Mouse (Mus musculus): ENCODE measurements around the gene Wbp11.

The Wbp11 gene

DNA sequence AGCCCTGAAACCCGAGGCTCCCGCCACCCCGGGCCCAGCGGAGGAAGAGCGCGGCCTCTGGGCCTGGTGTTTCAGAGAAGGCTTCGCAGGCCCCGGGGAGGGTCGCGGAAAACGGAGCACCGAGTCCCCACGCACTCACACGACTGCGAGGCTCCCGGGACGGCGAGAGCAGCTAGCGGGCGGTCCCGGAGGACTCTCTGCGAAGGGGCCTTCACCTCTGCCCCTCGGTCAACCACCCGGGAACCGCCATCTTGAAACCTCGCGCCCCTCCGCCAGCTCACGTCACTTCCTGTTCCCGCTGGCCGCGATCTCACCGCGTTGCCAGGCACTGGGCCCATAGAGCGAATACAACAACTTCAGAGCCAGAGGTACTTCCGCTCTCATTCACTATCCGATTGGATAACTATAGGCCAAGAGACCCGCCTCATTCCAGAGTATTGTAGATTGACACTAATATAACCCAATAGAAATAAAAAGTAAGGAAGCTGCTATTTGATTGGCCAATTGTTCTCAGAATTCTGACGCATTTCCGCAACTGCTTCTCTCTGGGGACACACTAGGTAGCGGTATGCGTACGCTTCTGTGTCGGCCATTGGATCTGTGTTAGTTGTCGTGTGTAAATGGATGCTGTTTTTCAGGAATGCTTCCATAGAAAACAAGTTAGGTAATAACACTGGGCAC is at the start of gene Wbp11:
Gene Wbp11 (minus strand): TSS at position 353 of the 681 bp plus-strand sequence.
- peak; percentile 94 for DNase-seq

DNA sequence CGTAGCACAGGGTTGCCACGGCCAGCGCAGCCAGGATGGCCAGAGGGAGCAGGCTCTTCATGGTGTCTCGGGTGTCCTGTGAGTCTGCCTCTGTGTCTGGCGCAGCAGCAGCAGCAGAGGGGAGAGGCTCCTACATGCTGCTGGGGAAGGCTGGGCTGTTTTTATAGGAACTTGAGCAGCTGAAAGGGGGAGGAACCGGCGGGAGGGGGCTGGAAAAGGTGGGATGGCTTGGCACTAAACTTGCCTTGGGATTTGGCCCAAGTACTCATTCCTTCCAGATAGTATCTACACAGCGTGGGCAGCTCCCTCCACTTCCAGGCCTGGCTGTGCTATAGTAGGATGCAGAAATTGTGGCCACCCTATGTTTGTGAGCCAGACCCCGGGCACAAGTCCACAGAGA is 47.6 kb upstream of the Wbp11 start, which contains the start of gene Mgp:
Gene Mgp (minus strand): TSS at position 154 of the 400 bp plus-strand sequence.
- no peak for DNase-seq

GRCm38 (mm10) chr6:136874599-136874998 is 46.6 kb upstream of the Wbp11 start:
- no peak for DNase-seq

DNA sequence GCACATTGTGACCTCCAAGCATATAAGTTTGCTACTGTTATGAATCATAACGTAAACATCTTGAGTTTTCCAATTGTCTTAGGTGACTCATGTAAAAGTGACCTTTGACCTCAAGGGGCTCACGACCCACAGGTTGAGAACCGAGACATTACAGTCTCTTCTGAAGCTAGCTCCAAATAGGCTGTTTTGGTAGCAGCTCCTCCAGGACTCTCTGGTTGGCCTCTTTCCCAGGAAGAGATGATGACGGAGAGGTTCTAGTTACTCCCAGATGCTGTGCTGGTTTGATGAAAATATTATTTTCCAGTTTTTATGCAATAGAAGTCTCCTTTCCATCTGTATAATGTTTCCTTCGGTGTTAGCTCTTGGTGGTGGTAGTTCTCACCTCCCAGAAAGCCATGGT is 40.9 kb upstream of the Wbp11 start:
- DNase-seq = no peak

GRCm38 (mm10) chr6:136866150-136866549 is 38.1 kb upstream of the Wbp11 start:
- no peak for DNase-seq

- no peak for DNase-seq
These were observed 37.3 kb upstream of the Wbp11 start for GRCm38 (mm10) chr6:136865360-136865759.

DNA sequence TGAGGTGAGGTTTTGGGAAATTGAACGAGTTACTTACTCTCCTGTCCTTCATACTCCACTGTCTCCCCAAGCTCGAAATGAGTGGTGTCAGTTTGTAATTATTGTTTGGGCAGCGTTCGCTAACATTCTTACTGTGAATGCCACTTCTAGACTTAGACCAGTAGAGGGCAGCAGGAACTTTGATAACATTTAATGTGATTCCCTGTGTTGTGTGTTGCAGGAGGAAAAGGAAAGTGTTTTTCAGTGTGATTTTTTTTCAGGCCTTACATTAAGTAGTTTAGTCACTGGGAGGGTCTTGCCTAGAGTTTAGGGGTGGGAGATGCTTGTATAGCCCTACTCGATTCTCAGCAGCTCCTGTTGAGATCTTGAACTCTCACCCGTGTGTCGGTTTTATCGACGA is 33.0 kb upstream of the Wbp11 start:
- peak; percentile 37 for DNase-seq

- DNase-seq = no peak
These were observed 30.4 kb upstream of the Wbp11 start for GRCm38 (mm10) chr6:136858420-136858819.

DNA sequence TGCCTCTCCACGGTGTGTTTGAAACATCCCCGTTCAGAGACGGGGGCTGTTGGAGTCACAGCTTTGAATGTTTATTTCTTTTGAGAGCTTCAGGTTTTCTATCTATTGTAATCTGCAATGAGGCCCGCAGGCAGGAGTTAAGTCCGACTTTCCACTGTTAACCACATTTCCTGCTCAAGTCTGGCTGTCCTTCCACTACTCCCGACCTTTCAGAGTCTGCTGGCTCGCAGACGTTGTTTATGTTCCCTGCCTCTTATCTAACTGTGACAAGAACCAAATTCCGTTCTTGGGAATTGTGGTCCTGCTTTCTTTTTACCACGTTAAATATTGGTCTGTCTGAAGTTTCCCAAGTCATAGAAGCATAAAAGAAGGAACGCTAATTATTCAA is 29.8 kb upstream of the Wbp11 start:
- no peak for DNase-seq

DNA sequence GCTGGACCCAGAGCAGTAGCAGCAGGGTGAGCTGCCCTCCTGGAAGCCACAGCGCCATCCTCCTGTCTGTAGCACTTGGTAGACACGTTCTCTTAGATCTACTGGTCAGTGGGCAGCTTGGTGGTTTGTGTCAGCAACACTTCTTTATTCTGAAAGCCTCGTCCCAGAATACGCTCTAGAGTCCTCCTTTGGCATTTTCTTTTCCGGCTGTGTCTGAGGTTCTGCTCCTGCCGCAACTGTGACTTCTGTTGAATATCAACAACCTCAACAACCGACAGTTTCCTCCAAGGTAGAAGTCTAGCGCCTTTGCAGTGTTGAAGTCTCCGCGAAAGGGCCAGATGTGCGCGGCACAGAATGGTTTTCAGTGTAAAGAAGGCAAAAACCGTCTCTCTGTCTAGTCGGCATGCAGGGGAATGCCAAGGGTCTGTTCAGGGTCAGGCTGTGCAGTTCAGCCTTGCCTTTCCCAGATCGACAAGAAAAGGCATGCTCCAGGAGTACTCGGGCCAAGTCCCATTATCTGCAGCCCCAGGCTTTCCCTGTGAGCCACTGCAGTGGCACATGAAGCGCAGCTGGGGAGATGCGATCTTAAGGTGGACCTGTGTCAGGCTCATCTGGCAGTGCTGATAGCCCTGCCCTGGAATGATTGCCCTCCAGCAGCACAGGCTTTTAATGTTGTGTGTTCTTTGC is 29.3 kb upstream of the Wbp11 start, which contains the start of gene Art4:
Gene Art4 (minus strand): TSS at position 548 of the 687 bp plus-strand sequence.
- DNase-seq = peak; percentile 75

- DNase-seq = peak; percentile 71
These were observed 28.1 kb upstream of the Wbp11 start for GRCm38 (mm10) chr6:136856071-136856636.

DNA sequence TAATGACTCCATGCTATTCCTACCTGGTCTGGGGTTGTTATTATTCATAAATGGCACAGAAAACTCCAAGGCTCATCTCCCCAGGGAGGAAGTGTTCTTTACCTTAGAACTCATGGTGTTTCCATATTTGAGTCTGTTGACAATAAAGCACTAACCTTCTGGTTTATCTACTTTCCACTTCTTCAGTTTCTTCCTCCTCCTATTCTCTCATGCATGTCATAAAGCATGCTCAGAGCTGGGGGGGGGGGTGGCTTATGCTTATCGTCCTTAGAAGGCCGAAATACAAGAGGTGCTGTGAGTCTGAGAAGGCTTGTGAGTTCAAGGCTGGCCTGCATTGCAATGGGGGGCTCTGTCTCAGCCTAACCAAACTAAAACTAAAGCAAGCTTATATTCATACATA is 27.1 kb upstream of the Wbp11 start:
- no peak for DNase-seq

DNA sequence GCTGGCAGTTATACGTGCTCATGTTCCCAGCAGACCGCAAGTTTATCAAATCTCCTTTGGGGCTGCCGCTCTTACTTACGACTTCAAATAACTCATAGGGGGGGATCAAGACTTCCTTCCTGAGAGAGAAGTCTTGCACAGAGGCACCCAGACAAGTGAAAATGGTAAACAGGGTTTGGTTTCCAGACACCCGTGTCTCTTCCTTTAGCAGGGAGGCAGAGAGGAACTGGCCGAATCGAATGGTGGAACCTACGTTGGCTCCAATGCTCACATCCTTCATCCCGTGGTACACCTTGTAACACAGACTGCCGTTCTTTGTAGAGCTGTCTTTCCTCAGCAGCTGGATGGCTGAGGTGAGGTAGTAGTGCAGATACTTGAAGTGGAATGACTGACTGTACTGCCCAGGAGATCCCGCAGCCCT is 26.3 kb upstream of the Wbp11 start:
- peak; percentile 77 for DNase-seq

- peak; percentile 43 for DNase-seq
These were observed 24.7 kb upstream of the Wbp11 start for GRCm38 (mm10) chr6:136852762-136853161.

DNA sequence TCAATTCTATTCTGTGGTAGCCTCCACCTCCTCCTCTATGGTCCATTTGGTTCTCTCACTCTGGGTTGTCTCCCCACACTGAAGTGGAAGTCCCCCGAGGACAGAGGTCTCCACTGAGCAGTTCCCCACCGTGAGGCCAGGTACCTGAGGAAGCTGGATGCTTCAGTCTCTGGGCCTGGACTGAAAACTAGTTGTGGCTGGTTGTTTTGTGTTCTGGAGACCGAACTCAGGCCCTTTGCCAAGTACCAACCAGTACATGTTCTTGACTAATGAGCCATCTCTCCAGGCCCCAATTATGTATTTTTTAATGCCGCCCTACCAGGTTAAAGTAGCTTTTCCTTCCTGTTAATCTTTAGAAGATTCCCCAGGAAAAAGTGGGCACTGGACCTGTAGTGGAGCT is 24.3 kb upstream of the Wbp11 start:
- DNase-seq = no peak

GRCm38 (mm10) chr6:136850267-136850666 is 22.2 kb upstream of the Wbp11 start:
- no peak for DNase-seq

- DNase-seq = no peak
These were observed 20.9 kb upstream of the Wbp11 start for GRCm38 (mm10) chr6:136848971-136849370.

- no peak for DNase-seq
These were observed 20.4 kb upstream of the Wbp11 start for GRCm38 (mm10) chr6:136848399-136848798.

- DNase-seq = peak; percentile 71
These were observed 19.8 kb upstream of the Wbp11 start for GRCm38 (mm10) chr6:136847790-136848189.

DNA sequence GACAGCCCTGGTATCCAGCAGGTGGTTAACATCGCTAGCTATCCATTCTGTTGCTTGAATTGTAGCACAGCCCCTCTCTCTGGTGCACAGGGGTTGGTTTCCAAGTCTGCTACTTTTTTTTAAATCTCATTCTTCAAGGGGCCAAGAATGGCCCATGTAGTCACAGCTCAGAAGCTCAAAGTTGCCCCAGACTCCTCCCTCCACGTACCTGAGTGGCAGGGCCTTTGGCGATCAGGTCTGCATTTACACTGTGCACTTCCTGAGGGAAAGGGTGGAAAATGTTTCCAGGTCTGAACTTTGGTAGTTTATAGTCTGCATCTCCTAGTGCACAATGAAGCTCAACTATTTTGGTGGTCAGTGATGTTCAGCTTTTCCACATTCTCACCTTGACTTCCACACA is 19.2 kb upstream of the Wbp11 start:
- no peak for DNase-seq

- DNase-seq = no peak
These were observed 17.9 kb upstream of the Wbp11 start for GRCm38 (mm10) chr6:136845706-136846480.

- DNase-seq = no peak
These were observed 16.9 kb upstream of the Wbp11 start for GRCm38 (mm10) chr6:136844903-136845302.

DNA sequence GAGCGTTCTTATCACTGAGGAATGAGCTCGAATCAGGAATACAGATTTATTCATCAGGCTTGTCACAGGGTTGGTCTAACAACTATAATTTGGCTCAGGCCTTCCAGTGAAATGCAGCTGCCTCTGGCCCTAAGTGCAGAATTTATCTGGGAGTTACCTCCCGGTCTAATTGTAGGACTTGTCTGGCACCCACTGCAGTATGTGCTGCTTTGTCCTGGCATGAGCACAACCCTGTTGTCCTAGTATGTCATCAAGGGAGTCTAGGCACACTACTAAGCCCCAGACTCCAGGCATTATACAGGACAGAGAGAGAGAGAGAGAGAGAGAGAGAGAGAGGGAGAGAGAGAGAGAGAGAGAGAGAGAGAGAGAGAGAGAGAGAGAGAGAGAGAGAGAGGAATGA is 9.3 kb upstream of the Wbp11 start:
- DNase-seq = no peak

Data from thymus, postnatal 14 days (tissue).